ENCODE assay signal across 10 mouse cellular contexts in the genomic region with DNA sequence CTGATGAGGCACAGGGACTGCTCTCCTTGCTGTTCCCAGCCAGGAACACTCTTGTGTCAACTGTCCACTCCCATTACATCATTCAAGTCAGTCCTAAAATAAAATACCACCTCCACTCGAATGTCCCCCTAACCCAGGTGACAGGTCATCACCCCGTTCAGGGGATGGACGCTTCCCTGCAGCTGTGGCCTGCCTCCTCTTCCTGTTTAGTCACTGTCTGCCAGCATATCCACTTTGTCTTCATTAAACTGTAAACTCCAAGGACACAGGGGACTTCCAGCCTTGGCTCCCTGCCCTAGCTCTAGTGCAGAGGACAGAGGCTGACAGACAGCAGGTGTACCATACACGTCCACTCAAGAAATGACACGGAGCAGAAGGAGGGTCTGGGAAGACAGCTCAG. TPM values are rescaled to one million over a fixed set of nuclear protein-coding genes. Genes with fewer than 3 reads are reported as not detected.
DNase-seq lines count a peak whose midpoint lies in the region; ATAC-seq and TF ChIP-seq lines count a peak whose summit lies in the region.
"Had no signal": no experiment of that assay in that cellular context is flagged by ENCODE, and none has a peak within 500 bp of the region (broad histone marks: within the 10 kb centered on the region; RNA-seq: fewer than 3 reads in every experiment).

No protein-coding gene starts in this region.

- peaks cover 11% of the 10 kb centered on the region for H3K4me1 ChIP-seq in bone marrow, adult 2 months (ENCODE audit: control insufficient read depth, insufficient read depth, low read length)
- H3K4me1 ChIP-seq in kidney, adult 2 months (ENCODE audit: control insufficient read depth, insufficient read depth, low read length) = peaks cover 32% of the 10 kb centered on the region
- peaks cover 30% of the 10 kb centered on the region for H3K4me1 ChIP-seq in lung, embryonic 16.5 days (replicated peaks; ENCODE audit: control insufficient read depth, insufficient read depth, low read length)
- no peaks in the 10 kb centered on the region for H3K4me1 ChIP-seq in midbrain, embryonic 16.5 days (ENCODE audit: control insufficient read depth, insufficient read depth, low read length)

- peak; percentile 46 for ATAC-seq in lung, embryonic 16.5 days (ENCODE audit: low read depth)
- no peak for ATAC-seq in midbrain, embryonic 16.5 days
- ATAC-seq: forebrain, embryonic 13.5 days had no signal

- no peak overlapping the region; the same call in 1 of the 2 replicates for H3K4me2 ChIP-seq in lung, embryonic 16.5 days (ENCODE audit: low read depth, low read length)
- H3K4me2 ChIP-seq in midbrain, embryonic 16.5 days (ENCODE audit: low read length) = no peak overlapping the region

- no peaks in the 10 kb centered on the region for H3K27me3 ChIP-seq in kidney, adult 2 months (replicated peaks; ENCODE audit: control insufficient read depth, insufficient read depth, low read length)
- H3K27me3 ChIP-seq in lung, embryonic 16.5 days (ENCODE audit: control insufficient read depth, insufficient read depth, low read depth, low read length) = no peaks in the 10 kb centered on the region
- H3K27me3 ChIP-seq in midbrain, embryonic 16.5 days (ENCODE audit: control insufficient read depth, insufficient read depth, low read depth, low read length) = no peaks in the 10 kb centered on the region
- H3K27me3 ChIP-seq: forebrain, embryonic 13.5 days had no signal

- H3K9ac ChIP-seq in lung, embryonic 16.5 days (ENCODE audit: low read length) = no peak overlapping the region
- H3K9ac ChIP-seq in midbrain, embryonic 16.5 days (ENCODE audit: low read depth, low read length) = no peak overlapping the region
- H3K9ac ChIP-seq: forebrain, embryonic 13.5 days had no signal

- no peaks in the 10 kb centered on the region for H3K9me3 ChIP-seq in lung, embryonic 16.5 days (ENCODE audit: control insufficient read depth, low read length)
- H3K9me3 ChIP-seq in midbrain, embryonic 16.5 days (replicated peaks; ENCODE audit: control insufficient read depth, low read length, poor library complexity, severe bottlenecking) = no peaks in the 10 kb centered on the region
- H3K9me3 ChIP-seq: forebrain, embryonic 13.5 days had no signal

- H3K36me3 ChIP-seq in kidney, adult 2 months (ENCODE audit: control insufficient read depth, insufficient read depth, low read length) = no peaks in the 10 kb centered on the region
- H3K36me3 ChIP-seq in lung, embryonic 16.5 days (ENCODE audit: control insufficient read depth, insufficient read depth, low read length) = no peaks in the 10 kb centered on the region
- H3K36me3 ChIP-seq in midbrain, embryonic 16.5 days (ENCODE audit: control insufficient read depth, insufficient read depth, low read length) = no peaks in the 10 kb centered on the region

- H3K4me3 ChIP-seq in bone marrow, adult 2 months (replicated peaks; ENCODE audit: control insufficient read depth, low read depth, low read length) = no peak overlapping the region
- H3K4me3 ChIP-seq in kidney, adult 2 months (ENCODE audit: insufficient read depth, low read depth, low read length) = no peak overlapping the region
- no peak overlapping the region for H3K4me3 ChIP-seq in lung, embryonic 16.5 days (ENCODE audit: low read length)
- no peak overlapping the region for H3K4me3 ChIP-seq in midbrain, embryonic 16.5 days (ENCODE audit: low read depth, low read length)
- H3K4me3 ChIP-seq: forebrain, embryonic 13.5 days had no signal

- WGBS in bone marrow, adult 2 months = 32% methylated on average over 5 of the region's 5 CpGs
- 14% methylated on average over 5 of the region's 5 CpGs for WGBS in kidney, adult 2 months
- WGBS in lung, embryonic 16.5 days = 36% methylated on average over 5 of the region's 5 CpGs
- 68% methylated on average over 5 of the region's 5 CpGs for WGBS in midbrain, embryonic 16.5 days

- peak overlapping the region; percentile 9; the same call in 1 of the 2 replicates for H3K27ac ChIP-seq in bone marrow, adult 2 months (ENCODE audit: control insufficient read depth, insufficient read depth, low read depth, low read length, poor library complexity)
- peak overlapping the region; percentile 92 for H3K27ac ChIP-seq in kidney, adult 2 months (ENCODE audit: insufficient read depth, low read depth, low read length)
- no peak overlapping the region; the same call in 1 of the 2 replicates for H3K27ac ChIP-seq in lung, embryonic 16.5 days (ENCODE audit: low read length)
- no peak overlapping the region for H3K27ac ChIP-seq in midbrain, embryonic 16.5 days (ENCODE audit: low read length)
- H3K27ac ChIP-seq: forebrain, embryonic 13.5 days; macrophage had no signal

- TF ChIP-seq CTCF in bone marrow, adult 2 months (IDR thresholded peaks at IDR 0.05; ENCODE audit: control insufficient read depth, insufficient read depth, low read length) = no peak
- no peak for TF ChIP-seq CTCF in kidney, adult 2 months (conservative IDR thresholded peaks at IDR 0.05; ENCODE audit: insufficient read depth, insufficient read length, low read depth, low read length)

- peak; percentile 37 to 41 for DNase-seq in cerebellum, postnatal 10 days
- DNase-seq in cerebellum, adult 9-10 months = no peak
- DNase-seq in kidney, adult 2 months = peak; percentile 91
- DNase-seq in layer of hippocampus, adult 8-10 months (ENCODE audit: low spot score in 2 of 2) = no peak
- no peak for DNase-seq in layer of hippocampus, postnatal 25 days (ENCODE audit: extremely low spot score in 1 of 2, low spot score in 1 of 2)

- no peak for TF ChIP-seq POLR2A in bone marrow, adult 2 months (IDR thresholded peaks at IDR 0.05; ENCODE audit: borderline replicate concordance, control insufficient read depth, low read depth, low read length)
- no peak for TF ChIP-seq POLR2A in kidney, adult 2 months (IDR thresholded peaks at IDR 0.05; ENCODE audit: low read depth, low read length)

RNA-seq across cellular contexts. Expression of a gene that starts 14.6 kb away (rescaled TPM):
- 264 and 399 TPM in 2 replicates for polyA plus RNA-seq in bone marrow, adult 2 months (2011; ENCODE audit: insufficient read depth, insufficient read length, low replicate concordance, missing spikeins)
- polyA plus RNA-seq in kidney, adult 2 months (2012; rRNA removed) = 57.7 and 64.1 TPM in 2 replicates
- polyA plus RNA-seq in lung, embryonic 16.5 days (2015; fragmentation: Nextera tagmentation; extraction: Ambion mirVana) = 71.7 and 77.6 TPM in 2 replicates
- total RNA-seq in layer of hippocampus, adult 8-10 months (2022) = 100 to 1,000 TPM in 3 of 4 experiments, 10 to 100 TPM in 1; 89.0 to 116 (median 104) TPM
- 9.5 and 11.2 TPM in 2 replicates for polyA plus RNA-seq in midbrain, embryonic 16.5 days (2015; fragmentation: Nextera tagmentation; extraction: Ambion mirVana)
- total RNA-seq in layer of hippocampus, postnatal 25 days (2021) = 10 to 100 TPM; 75.0 to 90.2 TPM

Comparison
In these comparisons a context has a peak if more than half of its experiments do, and no peak if none do; other contexts are left out.
1. DNase-seq: peak in cerebellum, postnatal 10 days (2 of 2) and kidney, adult 2 months (single experiment); none in cerebellum, adult 9-10 months (single experiment), layer of hippocampus, adult 8-10 months (0 of 2) and layer of hippocampus, postnatal 25 days (0 of 2).
2. H3K27ac ChIP-seq: peak in bone marrow, adult 2 months (single experiment) and kidney, adult 2 months (single experiment); none in lung, embryonic 16.5 days (single experiment) and midbrain, embryonic 16.5 days (single experiment).